Mouse (Mus musculus) left cerebral cortex, postnatal 14 days (tissue): Measurements from ENCODE around the gene Frmd6. TPM values are rescaled to one million over a fixed set of nuclear protein-coding genes. Genes with fewer than 3 reads are reported as not detected.

Source experiments
- DNase-seq, 2 experiments: peaks; one replicate each; pipeline ENCODE4 v3.0.0; 2021 to 2022; ENCODE audit warnings: low spot score in 2 of 2, mixed read lengths in 1 of 2
- intact Hi-C: fragments of 180-260 bp; cut with DNase I; formaldehyde crosslinking; loops from one replicate; pipeline ENCODE4 v1.15.1; 2025
- total RNA-seq, 2 experiments: library from RNA; stranded (reverse); gene quantifications; 2 replicates each; pipeline ENCODE4 v1.2.3; 2021

Gene Frmd6
- total RNA-seq, 2 experiments from 2014 or later = 20.8 to 28.5 TPM

GRCm38 (mm10) chr12:70937571-70938384, 112.5 kb downstream of the Frmd6 start, which contains the start of gene Actr10:
Gene Actr10 (plus strand): TSS chr12:70937857.
- intact Hi-C loops = no loop called here
- DNase-seq = peak; percentile 94 to 95

GRCm38 (mm10) chr12:70940806-70941205, 115.5 kb downstream of the Frmd6 start:
- no peak for DNase-seq
- intact Hi-C loops = no loop called here

- intact Hi-C loops = no loop called here
- no peak for DNase-seq
These were observed 118.9 kb downstream of the Frmd6 start for GRCm38 (mm10) chr12:70944181-70944580.

DNA sequence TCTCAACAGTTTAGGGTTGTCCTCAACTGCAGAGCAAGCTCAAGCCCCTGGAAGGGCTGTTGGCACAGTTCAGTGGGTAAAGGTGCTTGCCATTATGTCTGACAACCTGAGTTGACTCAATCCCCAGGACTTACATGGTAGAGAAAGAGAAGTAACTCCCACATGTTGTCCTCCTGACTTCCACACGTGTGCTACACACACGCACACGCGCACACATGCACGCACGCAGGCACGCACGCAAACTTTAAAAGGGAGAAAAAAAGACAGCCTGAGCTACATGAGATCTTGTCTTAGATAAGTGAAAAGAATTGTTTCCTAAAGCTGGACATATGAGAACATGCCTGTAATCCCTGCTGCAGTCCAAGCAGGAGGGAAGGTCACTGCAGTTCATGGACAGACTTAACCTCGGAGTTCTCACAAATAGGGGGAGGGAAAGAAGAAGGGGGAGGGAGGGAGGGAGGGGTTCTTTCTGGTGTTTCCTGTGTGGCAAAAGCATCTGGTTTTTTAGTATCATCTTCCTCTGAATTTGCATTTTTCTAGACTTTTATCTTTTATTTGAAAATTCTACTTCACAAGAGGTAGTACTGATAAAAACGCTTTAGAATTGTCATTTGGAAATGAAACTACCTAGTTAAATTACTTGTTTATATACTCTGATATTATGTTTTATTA, 121.4 kb downstream of the Frmd6 start:
- no peak for DNase-seq

More for the DNA sequence above, 121.4 kb downstream of the Frmd6 start:
- intact Hi-C loops = no loop called here

Other genes starting within 250 kb of the Frmd6 start
- gene Actr10, start 112.3 kb downstream of the Frmd6 start, total RNA-seq = 100 to 1,000 TPM; 174 to 177 TPM
- gene Psma3, start 149.1 kb downstream of the Frmd6 start, total RNA-seq = 100 to 1,000 TPM; 206 to 223 TPM
- 10 to 100 TPM; 32.4 to 34.5 TPM for gene Arid4a, start 190.5 kb downstream of the Frmd6 start, total RNA-seq